Mouse (Mus musculus): ENCODE results near the gene Nup153. TPM values are rescaled to one million over a fixed set of nuclear protein-coding genes. Genes with fewer than 3 reads are reported as not detected.
A peak's percentile ranks its signal among the peaks of the same experiment; 100 is the strongest.

The Nup153 gene
- polyA plus RNA-seq (2012; ENCODE audit: insufficient read depth, insufficient read length, low replicate concordance, missing spikeins): not detected in 2 replicates

DNA sequence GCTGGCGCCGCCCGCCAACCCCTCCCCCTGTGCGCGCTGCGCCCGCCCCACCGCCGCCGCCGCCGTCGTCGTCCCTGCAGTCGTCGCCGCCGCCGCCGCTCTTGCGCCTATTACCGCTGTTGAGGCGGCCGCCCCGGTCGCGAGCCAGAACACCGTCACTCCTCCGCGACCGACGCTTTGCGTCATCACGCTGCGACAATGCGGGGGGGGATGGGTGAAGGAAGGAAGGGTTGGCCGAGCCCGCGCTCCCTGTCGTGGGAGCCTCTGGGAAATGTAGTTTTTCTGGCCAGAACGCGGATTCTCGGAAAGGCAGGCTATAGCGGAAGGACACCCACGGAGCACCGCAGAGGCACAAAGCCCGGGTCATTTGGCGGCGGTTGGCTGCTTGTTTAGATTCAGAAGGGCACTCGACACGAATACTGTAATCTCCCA lies at the start of gene Nup153:
Gene Nup153 (minus strand): TSS at position 104 of the 432 bp plus-strand sequence.
- under 1% methylated on average over 51 of the region's 51 CpGs for WGBS
- H3K4me3 ChIP-seq (ENCODE audit: insufficient read depth, low read depth, low read length): peak within 1 kb of the TSS; percentile 98
- peak within 1 kb of the TSS; percentile 64 for H3K27ac ChIP-seq (ENCODE audit: insufficient read depth, low read depth, low read length)
- no peaks in the 10 kb centered on the region for H3K4me1 ChIP-seq (ENCODE audit: control insufficient read depth, insufficient read depth, low read length)
- TF ChIP-seq CTCF (IDR thresholded peaks at IDR 0.05; ENCODE audit: insufficient read depth, low read depth, low read length): no peak
- TF ChIP-seq POLR2A (IDR thresholded peaks at IDR 0.05; ENCODE audit: insufficient read depth, low read depth, low read length): peak; percentile 88

DNA sequence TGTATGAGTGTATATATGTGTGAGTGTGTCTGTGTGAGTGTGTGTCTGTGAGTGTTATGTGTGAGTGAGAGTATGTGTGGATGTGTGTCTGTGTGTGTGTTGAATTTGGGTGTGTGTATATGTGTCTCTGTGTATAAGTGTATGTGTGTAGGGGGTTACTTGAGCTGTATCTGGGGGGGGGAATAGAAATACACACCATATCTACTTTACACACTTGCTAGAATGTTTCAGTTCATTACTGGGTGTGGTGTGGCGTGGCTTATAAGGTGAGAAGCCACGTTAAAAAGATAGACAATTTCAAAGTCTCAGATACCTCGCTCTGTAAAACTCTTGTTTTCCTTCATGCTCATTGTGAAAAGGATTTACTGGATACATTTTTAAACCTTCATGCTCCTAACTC lies 49.7 kb upstream of the Nup153 start:
- Histone ChIP-seq H3K27ac (ENCODE audit: insufficient read depth, low read depth, low read length) (no peak overlapping the region), H3K4me1 (ENCODE audit: control insufficient read depth, insufficient read depth, low read length) (peaks cover 5% of the 10 kb centered on the region; the same call in 1 of the 2 replicates), H3K4me3 (ENCODE audit: insufficient read depth, low read depth, low read length) (no peak overlapping the region)
- TF ChIP-seq POLR2A (IDR thresholded peaks at IDR 0.05; ENCODE audit: insufficient read depth, low read depth, low read length): no peak
- no peak for TF ChIP-seq CTCF (IDR thresholded peaks at IDR 0.05; ENCODE audit: insufficient read depth, low read depth, low read length)
- WGBS: 91% methylated on average over 3 of the region's 3 CpGs

DNA sequence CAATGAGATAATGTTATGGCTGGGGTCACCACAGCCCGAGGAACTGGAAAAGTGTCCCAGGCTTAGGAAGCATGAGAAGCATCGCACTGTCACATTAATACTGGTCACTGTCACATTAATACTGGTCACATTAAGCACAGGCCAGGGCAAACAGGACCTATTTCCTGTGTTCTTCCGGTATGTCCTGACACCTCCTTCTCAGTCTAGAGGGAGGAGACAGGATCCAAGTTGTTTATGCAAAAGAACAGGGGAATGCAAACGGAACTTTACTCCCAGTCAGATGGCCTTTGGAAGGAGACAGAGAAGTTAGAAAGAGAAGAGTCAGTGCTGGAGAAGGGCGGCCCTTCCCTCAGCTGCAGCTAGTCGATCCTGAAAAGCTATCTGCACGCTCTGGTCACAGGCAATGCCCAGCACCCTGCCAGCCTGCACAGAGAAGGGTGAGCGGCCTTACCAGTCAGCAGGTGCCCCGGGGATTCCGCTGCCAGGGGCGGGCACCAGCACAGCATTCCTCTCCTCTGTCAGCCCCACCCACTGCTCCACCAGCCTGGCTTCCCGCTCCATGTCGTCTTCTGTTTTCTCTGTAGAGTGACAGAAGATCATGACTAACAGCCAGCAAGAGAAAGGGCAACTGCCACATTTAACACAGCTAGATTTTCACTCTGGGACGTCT lies 49.0 kb upstream of the Nup153 start:
- TF ChIP-seq POLR2A (IDR thresholded peaks at IDR 0.05; ENCODE audit: insufficient read depth, low read depth, low read length) (no peak), CTCF (IDR thresholded peaks at IDR 0.05; ENCODE audit: insufficient read depth, low read depth, low read length) (no peak)
- Histone ChIP-seq H3K4me3 (ENCODE audit: insufficient read depth, low read depth, low read length) (no peak overlapping the region), H3K4me1 (ENCODE audit: control insufficient read depth, insufficient read depth, low read length) (peaks cover 5% of the 10 kb centered on the region; the same call in 1 of the 2 replicates), H3K27ac (ENCODE audit: insufficient read depth, low read depth, low read length) (no peak overlapping the region)
- 76% methylated on average over 14 of the region's 14 CpGs for WGBS

DNA sequence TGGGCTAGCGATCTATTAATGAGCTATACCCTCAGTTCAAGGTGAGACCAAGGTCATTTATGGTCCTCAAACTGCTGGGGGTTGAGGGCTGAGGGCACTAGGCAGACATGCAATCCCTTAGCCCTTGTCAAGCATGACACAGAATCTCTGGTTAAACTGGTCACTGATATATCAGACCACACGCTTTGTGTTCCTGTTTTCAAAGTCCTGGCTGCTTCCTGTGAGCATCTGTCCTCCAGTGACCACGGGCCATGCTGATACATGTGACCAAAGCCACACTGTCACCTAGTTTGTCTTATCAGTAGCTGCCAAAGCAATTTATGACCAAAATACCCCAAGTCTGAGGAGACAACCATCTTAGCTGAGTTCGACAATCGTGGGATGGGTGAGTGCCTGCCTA lies 47.3 kb upstream of the Nup153 start:
- H3K4me1 ChIP-seq (ENCODE audit: control insufficient read depth, insufficient read depth, low read length): peaks cover 5% of the 10 kb centered on the region; the same call in 1 of the 2 replicates
- TF ChIP-seq CTCF (IDR thresholded peaks at IDR 0.05; ENCODE audit: insufficient read depth, low read depth, low read length) (no peak), POLR2A (IDR thresholded peaks at IDR 0.05; ENCODE audit: insufficient read depth, low read depth, low read length) (no peak)
- no peak overlapping the region for H3K27ac ChIP-seq (ENCODE audit: insufficient read depth, low read depth, low read length)

DNA sequence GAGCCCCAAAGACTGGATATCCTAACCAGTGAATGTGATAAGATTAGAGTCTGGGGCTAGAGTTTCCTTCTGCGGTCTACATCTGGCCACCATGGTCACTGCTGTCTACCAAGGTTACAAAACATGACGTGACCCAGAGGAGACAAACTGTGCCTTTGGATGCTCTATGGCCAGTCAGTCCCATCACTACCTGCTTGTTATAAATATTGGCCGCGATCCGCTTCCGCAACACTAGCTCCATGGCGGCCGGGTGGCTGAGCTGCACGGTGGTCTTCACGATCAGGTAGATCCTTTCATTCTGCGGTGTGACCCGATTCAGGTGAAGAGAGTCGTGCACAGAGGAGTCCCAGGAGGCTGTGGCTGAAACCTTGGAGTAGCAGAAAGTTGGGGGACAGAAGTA lies 44.8 kb upstream of the Nup153 start:
- Histone ChIP-seq H3K27ac (ENCODE audit: insufficient read depth, low read depth, low read length) (no peak overlapping the region), H3K4me1 (ENCODE audit: control insufficient read depth, insufficient read depth, low read length) (no peaks in the 10 kb centered on the region), H3K4me3 (ENCODE audit: insufficient read depth, low read depth, low read length) (no peak overlapping the region)
- 98% methylated on average over 13 of the region's 13 CpGs for WGBS
- TF ChIP-seq CTCF (IDR thresholded peaks at IDR 0.05; ENCODE audit: insufficient read depth, low read depth, low read length): no peak
- no peak for TF ChIP-seq POLR2A (IDR thresholded peaks at IDR 0.05; ENCODE audit: insufficient read depth, low read depth, low read length)

More for the DNA sequence above, 47.3 kb upstream of the Nup153 start:
- H3K4me3 ChIP-seq (ENCODE audit: insufficient read depth, low read depth, low read length): no peak overlapping the region
- WGBS: 93% methylated on average over 5 of the region's 5 CpGs

DNA sequence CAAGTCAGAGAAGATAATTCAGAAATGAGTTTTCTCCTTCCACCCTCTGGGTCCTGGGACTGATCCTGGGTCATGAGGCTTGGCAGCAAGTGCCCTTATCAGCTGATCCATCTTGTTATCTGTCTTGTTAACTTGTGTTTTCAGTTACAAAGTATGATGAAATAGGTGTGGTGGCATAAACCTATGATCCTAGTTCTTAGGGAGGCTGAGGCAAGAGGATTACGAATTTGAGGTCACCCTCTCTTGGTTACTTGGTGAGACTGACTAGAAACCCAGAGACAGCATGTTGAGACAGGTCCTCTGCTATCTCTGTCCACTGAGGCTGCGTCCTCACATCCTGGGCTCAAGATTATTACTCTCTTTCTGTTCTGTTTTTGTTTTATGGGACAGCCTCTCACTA lies 37.6 kb upstream of the Nup153 start:
- WGBS: 97% methylated on average over 2 of the region's 2 CpGs
- H3K4me1 ChIP-seq (ENCODE audit: control insufficient read depth, insufficient read depth, low read length): no peaks in the 10 kb centered on the region
- H3K4me3 ChIP-seq (ENCODE audit: insufficient read depth, low read depth, low read length): no peak overlapping the region
- TF ChIP-seq CTCF (IDR thresholded peaks at IDR 0.05; ENCODE audit: insufficient read depth, low read depth, low read length) (no peak), POLR2A (IDR thresholded peaks at IDR 0.05; ENCODE audit: insufficient read depth, low read depth, low read length) (no peak)
- H3K27ac ChIP-seq (ENCODE audit: insufficient read depth, low read depth, low read length): no peak overlapping the region

DNA sequence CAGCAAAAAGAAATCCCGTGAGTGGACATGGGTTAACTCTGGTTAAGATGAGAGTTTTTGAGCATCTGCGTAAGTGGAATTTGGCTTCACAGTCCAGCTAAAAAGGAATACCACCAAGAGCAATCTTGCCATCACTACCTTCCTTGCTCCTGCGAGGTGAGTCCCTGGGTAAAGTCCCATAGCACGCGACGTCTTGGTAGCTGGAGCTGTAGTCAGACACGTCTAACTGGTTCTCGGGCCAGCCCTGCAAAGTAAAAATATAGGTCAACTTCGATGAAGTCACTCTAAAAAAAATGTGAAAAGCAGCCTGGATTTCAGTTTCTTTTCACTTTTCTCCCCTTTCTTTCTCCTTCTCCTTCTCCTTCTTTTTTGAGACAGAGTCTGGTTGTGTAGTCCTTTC lies 35.5 kb upstream of the Nup153 start:
- no peak overlapping the region for H3K27ac ChIP-seq (ENCODE audit: insufficient read depth, low read depth, low read length)
- WGBS: 95% methylated on average over 9 of the region's 9 CpGs
- no peaks in the 10 kb centered on the region for H3K4me1 ChIP-seq (ENCODE audit: control insufficient read depth, insufficient read depth, low read length)
- no peak for TF ChIP-seq CTCF (IDR thresholded peaks at IDR 0.05; ENCODE audit: insufficient read depth, low read depth, low read length)
- no peak for TF ChIP-seq POLR2A (IDR thresholded peaks at IDR 0.05; ENCODE audit: insufficient read depth, low read depth, low read length)
- H3K4me3 ChIP-seq (ENCODE audit: insufficient read depth, low read depth, low read length): no peak overlapping the region

DNA sequence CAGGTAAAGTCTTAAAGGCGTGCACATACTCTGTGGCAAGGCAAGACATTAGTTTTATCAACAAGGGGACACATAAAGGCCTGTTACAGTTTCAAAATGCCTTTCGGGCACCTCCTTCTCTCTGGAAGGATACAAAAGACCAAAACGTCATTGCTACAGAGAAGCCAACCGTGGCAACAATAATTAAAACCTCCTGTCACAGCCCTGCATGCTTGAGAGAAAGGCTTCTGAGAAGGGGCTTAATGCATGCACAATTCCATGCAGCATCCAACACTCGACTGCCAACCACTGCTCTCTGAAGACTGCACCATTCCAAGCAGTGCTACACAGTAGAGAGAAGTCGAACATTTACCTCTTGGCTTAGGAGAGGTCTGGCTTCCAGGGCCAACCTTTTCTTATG lies 33.2 kb upstream of the Nup153 start:
- TF ChIP-seq CTCF (IDR thresholded peaks at IDR 0.05; ENCODE audit: insufficient read depth, low read depth, low read length): no peak
- TF ChIP-seq POLR2A (IDR thresholded peaks at IDR 0.05; ENCODE audit: insufficient read depth, low read depth, low read length): no peak
- H3K27ac ChIP-seq (ENCODE audit: insufficient read depth, low read depth, low read length): no peak overlapping the region
- H3K4me3 ChIP-seq (ENCODE audit: insufficient read depth, low read depth, low read length): no peak overlapping the region
- no peaks in the 10 kb centered on the region for H3K4me1 ChIP-seq (ENCODE audit: control insufficient read depth, insufficient read depth, low read length)
- 61% methylated on average over 6 of the region's 6 CpGs for WGBS

DNA sequence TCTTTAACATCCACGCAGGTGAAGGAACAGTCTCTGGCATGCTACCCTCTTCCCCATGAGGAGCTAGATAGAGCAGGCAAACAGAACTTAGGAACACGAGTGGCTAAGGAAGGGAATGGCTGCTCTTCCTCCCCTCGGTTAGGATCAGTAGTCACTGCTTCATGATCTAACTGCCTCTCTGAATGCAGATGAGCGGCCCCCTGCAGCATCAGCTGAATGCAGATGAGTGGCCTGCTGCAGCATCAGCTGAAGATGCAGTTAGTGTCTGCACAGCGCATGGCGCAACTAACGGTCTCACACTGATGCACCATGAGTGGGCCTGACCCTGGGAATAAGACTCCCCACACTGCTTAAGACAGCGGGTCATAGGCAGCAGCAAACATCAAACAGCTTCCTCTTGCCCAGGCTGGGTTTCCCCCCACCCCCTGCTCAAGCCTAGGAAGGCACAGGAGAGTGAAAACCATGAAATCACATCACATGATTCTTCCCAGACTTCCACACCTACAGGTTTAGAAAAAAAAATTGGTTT lies 31.6 kb upstream of the Nup153 start:
- no peak for TF ChIP-seq CTCF (IDR thresholded peaks at IDR 0.05; ENCODE audit: insufficient read depth, low read depth, low read length)
- no peak for TF ChIP-seq POLR2A (IDR thresholded peaks at IDR 0.05; ENCODE audit: insufficient read depth, low read depth, low read length)
- Histone ChIP-seq H3K27ac (ENCODE audit: insufficient read depth, low read depth, low read length) (no peak overlapping the region), H3K4me3 (ENCODE audit: insufficient read depth, low read depth, low read length) (no peak overlapping the region), H3K4me1 (ENCODE audit: control insufficient read depth, insufficient read depth, low read length) (no peaks in the 10 kb centered on the region)
- 73% methylated on average over 8 of the region's 8 CpGs for WGBS
